Mouse (Mus musculus) brain, embryonic 14.5 days (tissue): ENCODE data around the gene Heatr9.

Experiments used
- CTCF ChIP-seq: fragments of 200-500 bp; IDR thresholded peaks from 2 replicates; pipeline ENCODE4 v1.5.1; 2012; ENCODE audit warnings: inconsistent platforms, mild to moderate bottlenecking, moderate library complexity, borderline replicate concordance; ENCODE audit not compliant: insufficient read depth, insufficient read length; ENCODE audit errors: extremely low read depth
- POLR2A ChIP-seq: fragments of 200-500 bp; IDR thresholded peaks from 2 replicates; pipeline ENCODE4 v1.6.1; 2012; ENCODE audit warnings: mild to moderate bottlenecking, inconsistent platforms, borderline replicate concordance; ENCODE audit not compliant: poor library complexity, insufficient read depth, insufficient read length, severe bottlenecking; ENCODE audit errors: extremely low read depth

GRCm38 (mm10) chr11:83551668-83552067, 29.7 kb upstream of the Heatr9 start:
- TF ChIP-seq POLR2A (no peak), CTCF (no peak)
